Mouse (Mus musculus): ENCODE results near the gene Olfr1204.

Olfr1204 gene

DNA sequence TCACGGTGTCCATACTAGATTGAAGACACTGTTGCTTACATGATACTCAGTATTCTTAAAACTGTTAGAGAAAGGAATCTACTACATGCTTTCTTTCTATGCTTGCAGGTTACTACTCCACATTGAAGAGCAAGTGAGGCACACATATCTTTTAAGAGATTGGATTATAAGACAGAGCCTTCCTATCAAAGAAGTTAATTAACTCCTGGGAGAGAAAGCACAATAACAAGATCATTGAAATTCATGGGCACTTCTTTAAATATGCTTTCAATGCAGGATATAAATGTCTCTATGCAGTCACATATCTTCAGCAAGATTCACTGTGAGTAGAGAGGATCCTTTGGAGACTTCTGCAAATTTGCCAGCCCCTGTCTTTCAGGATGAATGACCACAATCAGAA lies at the start of gene Olfr1204:
Gene Olfr1204, plus strand, starts transcription at position 301 of the 400 bp plus-strand sequence.
- DNase-seq = no peak

DNA sequence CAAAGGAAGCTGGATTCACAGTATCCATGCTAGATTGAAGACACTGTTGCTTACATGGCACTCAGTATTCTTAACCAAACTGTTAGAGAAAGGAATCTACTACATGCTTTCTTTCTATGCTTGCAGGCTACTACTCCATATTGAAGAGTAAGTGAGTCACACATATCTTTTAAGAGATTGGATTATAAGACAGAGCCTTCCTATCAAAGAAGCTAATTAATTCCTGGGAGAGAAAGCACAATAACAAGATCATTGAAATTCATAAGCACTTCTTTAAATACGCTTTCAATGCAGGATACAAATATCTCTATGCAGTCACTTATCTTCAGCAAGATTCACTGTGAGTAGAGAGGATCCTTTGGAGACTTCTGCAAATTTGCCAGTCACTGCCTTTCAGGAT lies 34.9 kb upstream of the Olfr1204 start, which contains the start of gene Olfr1202:
Gene Olfr1202, plus strand, starts transcription at position 301 of the 400 bp plus-strand sequence.
- no peak for DNase-seq

DNA sequence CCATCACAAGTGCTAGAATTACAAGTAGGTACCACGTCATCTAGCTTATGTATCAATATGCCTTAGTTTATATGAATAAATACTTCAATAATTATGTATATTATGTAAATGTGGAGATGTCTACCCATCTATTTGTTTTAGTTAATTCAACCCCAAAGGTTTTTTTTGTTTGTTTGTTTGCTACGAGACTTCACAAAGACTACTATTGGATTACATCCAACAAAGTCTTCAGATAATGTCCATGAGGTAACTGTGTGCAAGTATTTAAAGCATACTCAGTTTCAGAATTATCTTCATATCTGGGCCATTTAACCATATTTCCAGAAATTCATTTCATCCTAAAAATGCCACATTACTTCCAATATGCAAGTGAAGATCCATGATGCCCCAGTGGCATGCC lies 19.7 kb upstream of the Olfr1204 start, which contains the start of gene Olfr1205:
Gene Olfr1205, plus strand, starts transcription at position 301 of the 400 bp plus-strand sequence.
- DNase-seq = no peak

GRCm38 (mm10) chr2:88838477-88838876 lies 10.6 kb upstream of the Olfr1204 start:
- DNase-seq = no peak

- DNase-seq = no peak
Observed at GRCm38 (mm10) chr2:88862931-88863330, 13.8 kb downstream of the Olfr1204 start, which contains the start of gene Olfr1206. TSS of gene Olfr1206 (plus strand) at chr2:88863231.

DNA sequence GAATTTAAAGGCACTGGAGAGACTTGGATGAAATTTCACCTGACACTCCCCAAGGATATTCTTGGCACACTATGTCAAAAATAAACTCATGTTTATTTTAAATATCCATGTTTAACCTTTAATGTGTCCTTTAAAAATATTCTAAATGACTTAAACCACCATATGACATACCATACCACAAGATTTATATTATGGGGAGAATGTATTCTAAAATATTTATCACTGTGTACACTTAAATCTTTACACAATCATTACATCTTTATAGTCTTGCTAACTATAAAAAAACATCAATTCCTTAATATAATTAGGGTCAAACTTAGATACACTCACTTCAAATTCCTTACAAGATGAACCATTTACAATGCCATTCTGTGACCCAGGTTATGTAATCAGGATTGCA lies 53.1 kb downstream of the Olfr1204 start, which contains the start of gene Olfr1208:
Gene Olfr1208, minus strand, starts transcription at position 101 of the 400 bp plus-strand sequence.
- no peak for DNase-seq

Measured in liver (tissue).